Mouse (Mus musculus) adrenal gland, adult 18-20 months (tissue): ENCODE data around the gene Ubqln4. TPM values are rescaled to one million over a fixed set of nuclear protein-coding genes. Genes with fewer than 3 reads are reported as not detected.

Experiments used
- DNase-seq, 2 experiments: peaks; one replicate each; pipeline ENCODE4 v3.0.0; 2021 to 2022; ENCODE audit warnings: low spot score in 2 of 2
- long read RNA-seq, 2 experiments: library from polyadenylated mRNA; stranded (forward); transcript quantifications; one replicate each; pipeline ENCODE4 v2.0.0; 2021
- total RNA-seq, 2 experiments: library from RNA; stranded (reverse); gene quantifications; 1 replicate in 1 of 2; 2 replicates in 1 of 2; pipeline ENCODE4 v1.2.3; 2021

Gene Ubqln4
- 10 to 100 TPM; 72.9 to 96.6 TPM for total RNA-seq
- long read RNA-seq, experiment 1, transcript Ubqln4-201 (11 exons, 3,330 nt) = major isoform, 90 of 117 reads
- long read RNA-seq, experiment 1, partial matches to known transcripts = 15 of 117 reads
- long read RNA-seq, experiment 1, other reads (novel, unspliced or antisense) = 12 of 117 reads
- long read RNA-seq, experiment 2, transcript Ubqln4-201 (11 exons, 3,330 nt) = major isoform, 23 of 53 reads
- long read RNA-seq, experiment 2, partial matches to known transcripts = 30 of 53 reads
- long read RNA-seq, experiment 2, other reads (novel, unspliced or antisense) = 0 of 53 reads

- DNase-seq = peak; percentile 96 to 98
These were observed at the start of gene Ubqln4 for GRCm38 (mm10) chr3:88553525-88553879. TSS of gene Ubqln4 (plus strand) at chr3:88553758.

- DNase-seq = no peak
These were observed 49.4 kb upstream of the Ubqln4 start for GRCm38 (mm10) chr3:88503881-88504746.

- DNase-seq = no peak
These were observed 48.5 kb upstream of the Ubqln4 start for GRCm38 (mm10) chr3:88505081-88505480.

GRCm38 (mm10) chr3:88505765-88506164 lies 47.8 kb upstream of the Ubqln4 start:
- DNase-seq = no peak

GRCm38 (mm10) chr3:88509250-88509649 lies 44.3 kb upstream of the Ubqln4 start:
- no peak for DNase-seq

- DNase-seq = peak; percentile 89 to 91
These were observed 43.7 kb upstream of the Ubqln4 start, which contains the start of gene Lmna for GRCm38 (mm10) chr3:88509692-88510420. TSS of gene Lmna (minus strand) at chr3:88509956.

- no peak for DNase-seq
These were observed 42.9 kb upstream of the Ubqln4 start for GRCm38 (mm10) chr3:88510421-88511289.

GRCm38 (mm10) chr3:88511559-88511958 lies 42.0 kb upstream of the Ubqln4 start:
- no peak for DNase-seq

- no peak for DNase-seq
These were observed 41.2 kb upstream of the Ubqln4 start for GRCm38 (mm10) chr3:88512141-88512895.

- no peak for DNase-seq
These were observed 40.5 kb upstream of the Ubqln4 start for GRCm38 (mm10) chr3:88512896-88513545.

- no peak for DNase-seq
These were observed 39.9 kb upstream of the Ubqln4 start for GRCm38 (mm10) chr3:88513546-88514115.

- DNase-seq = no peak
These were observed 39.1 kb upstream of the Ubqln4 start for GRCm38 (mm10) chr3:88514231-88515094.

- no peak for DNase-seq
These were observed 38.5 kb upstream of the Ubqln4 start for GRCm38 (mm10) chr3:88515095-88515386.

GRCm38 (mm10) chr3:88516407-88516806 lies 37.2 kb upstream of the Ubqln4 start:
- no peak for DNase-seq

- no peak for DNase-seq
These were observed 35.1 kb upstream of the Ubqln4 start for GRCm38 (mm10) chr3:88518411-88518810.

GRCm38 (mm10) chr3:88520078-88520477 lies 33.5 kb upstream of the Ubqln4 start:
- no peak for DNase-seq

GRCm38 (mm10) chr3:88521156-88521555 lies 32.4 kb upstream of the Ubqln4 start:
- no peak for DNase-seq

- DNase-seq = peak; percentile 76 to 81
These were observed 31.7 kb upstream of the Ubqln4 start for GRCm38 (mm10) chr3:88521803-88522331.
